Mouse (Mus musculus): ENCODE results near the gene Far2.

DNA sequence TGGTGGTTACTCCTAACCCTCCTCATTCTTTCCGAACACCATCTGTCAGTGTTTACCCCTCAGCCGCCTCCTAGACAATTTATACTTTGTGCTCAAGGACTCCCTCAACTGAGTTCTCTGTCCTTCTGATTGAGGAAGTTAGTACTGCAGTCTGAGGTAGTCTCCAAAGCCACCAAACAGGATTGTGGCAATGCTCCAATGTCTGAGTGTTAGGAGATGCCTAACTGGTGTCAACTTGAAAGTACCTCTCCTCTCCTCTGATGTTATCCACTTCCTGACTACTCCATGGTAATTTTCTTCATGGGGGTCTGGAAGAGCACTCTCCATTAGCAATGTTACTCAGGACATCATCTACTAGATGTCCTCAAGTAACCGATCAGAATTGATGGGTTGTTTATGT lies 54.9 kb downstream of the Far2 start:
- TF ChIP-seq CTCF (IDR thresholded peaks at IDR 0.05; ENCODE audit: borderline replicate concordance, insufficient read depth, low read depth, low read length) (no peak), POLR2A (IDR thresholded peaks at IDR 0.05; ENCODE audit: borderline replicate concordance, insufficient read depth, low read length) (no peak)
